In the genomic region with DNA sequence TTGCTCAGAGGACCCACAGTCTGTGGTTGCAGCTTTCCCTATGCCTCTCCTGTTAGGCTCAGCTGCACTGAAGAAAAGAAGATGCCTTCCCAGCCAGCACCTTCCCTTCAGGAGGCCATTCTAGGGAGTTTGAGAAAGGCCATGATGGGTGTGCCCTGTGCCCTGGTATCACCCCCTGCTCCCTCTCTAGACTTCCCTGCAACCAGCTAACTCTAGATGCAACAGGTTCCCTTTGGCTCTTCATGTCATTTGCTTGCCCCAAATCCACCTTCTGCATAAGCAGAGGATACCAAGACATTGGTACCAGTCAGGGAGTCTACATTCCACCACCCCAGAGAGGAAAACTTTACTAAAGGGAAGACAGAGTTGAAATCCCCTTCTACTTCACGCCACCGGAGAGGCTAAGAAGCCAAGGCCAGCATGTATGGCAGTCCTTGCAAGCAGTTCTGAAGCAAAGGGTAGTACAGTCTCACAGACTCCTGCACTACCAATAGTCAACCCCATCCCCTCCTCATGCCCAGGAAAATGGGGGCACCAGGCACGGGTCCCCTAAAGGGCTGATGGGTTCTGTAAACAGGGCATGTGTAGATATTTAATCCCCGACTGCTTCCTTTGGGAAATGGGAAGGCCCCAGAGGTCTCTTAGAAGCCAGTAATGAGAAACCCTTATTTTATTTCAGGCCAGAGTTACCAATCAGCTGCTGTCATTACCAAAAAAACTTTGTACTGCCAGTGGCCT, we compare ENCODE assay signal across 8 mouse cellular contexts. TPM values are rescaled to one million over a fixed set of nuclear protein-coding genes. Genes with fewer than 3 reads are reported as not detected.
DNase-seq lines count a peak whose midpoint lies in the region; ATAC-seq and TF ChIP-seq lines count a peak whose summit lies in the region.

No protein-coding gene starts in this region.

- peak overlapping the region; percentile 63; the same call in 1 of the 2 replicates for H3K4me3 ChIP-seq in lung, embryonic 14.5 days (ENCODE audit: low read depth, low read length)
- no peak overlapping the region for H3K4me3 ChIP-seq in lung, adult 2 months (replicated peaks; ENCODE audit: extremely low read depth, low read depth, low read length)
- peak overlapping the region; percentile 81 for H3K4me3 ChIP-seq in hindbrain, embryonic 14.5 days (replicated peaks; ENCODE audit: low read length)
- peak overlapping the region; percentile 78 for H3K4me3 ChIP-seq in neural tube, embryonic 13.5 days

- H3K4me2 ChIP-seq in lung, embryonic 14.5 days: 0 out of 2 replicates have a peak overlapping the region, but pooled peaks have one; percentile 94
- peak overlapping the region; percentile 83 for H3K4me2 ChIP-seq in hindbrain, embryonic 14.5 days (replicated peaks)
- H3K4me2 ChIP-seq in neural tube, embryonic 13.5 days: peak overlapping the region; percentile 77

- DNase-seq in cerebellum, adult 9-11 months: peak; percentile 40
- DNase-seq in cerebellum, adult 8-10 months: no peak
- DNase-seq in lung, embryonic 14.5 days: no peak
- DNase-seq in lung, adult 2 months: no peak
- DNase-seq in hindbrain, embryonic 14.5 days (ENCODE audit: low spot score): no peak
- DNase-seq in ovary, postnatal 14 days (ENCODE audit: low spot score): no peak
- no peak for DNase-seq in lung, postnatal 14 days

- H3K27ac ChIP-seq in lung, embryonic 14.5 days (ENCODE audit: low read depth): no peak overlapping the region
- H3K27ac ChIP-seq in hindbrain, embryonic 14.5 days: no peak overlapping the region
- H3K27ac ChIP-seq in neural tube, embryonic 13.5 days (replicated peaks): no peak overlapping the region

- no peak for TF ChIP-seq CTCF in lung, embryonic 14.5 days (IDR thresholded peaks at IDR 0.05; ENCODE audit: low read depth)
- no peak for TF ChIP-seq CTCF in lung, adult 2 months (IDR thresholded peaks at IDR 0.05; ENCODE audit: insufficient read depth, low read length)

- no peaks in the 10 kb centered on the region for H3K36me3 ChIP-seq in lung, embryonic 14.5 days (ENCODE audit: insufficient read depth)
- no peaks in the 10 kb centered on the region for H3K36me3 ChIP-seq in hindbrain, embryonic 14.5 days (replicated peaks; ENCODE audit: control insufficient read depth, insufficient read depth)
- H3K36me3 ChIP-seq in neural tube, embryonic 13.5 days: no peaks in the 10 kb centered on the region

- no peaks in the 10 kb centered on the region for H3K9me3 ChIP-seq in lung, embryonic 14.5 days (ENCODE audit: low read depth, low read length)
- no peaks in the 10 kb centered on the region for H3K9me3 ChIP-seq in hindbrain, embryonic 14.5 days (ENCODE audit: control insufficient read depth, low read length)
- H3K9me3 ChIP-seq in neural tube, embryonic 13.5 days: no peaks in the 10 kb centered on the region

- ATAC-seq in lung, embryonic 14.5 days (ENCODE audit: insufficient read depth): no peak
- no peak for ATAC-seq in hindbrain, embryonic 14.5 days (ENCODE audit: low FRiP score)
- ATAC-seq in neural tube, embryonic 13.5 days (ENCODE audit: low read depth): no peak

- H3K27me3 ChIP-seq in lung, embryonic 14.5 days (ENCODE audit: insufficient read depth, low read length): peaks cover 8% of the 10 kb centered on the region; the same call in 1 of the 2 replicates
- H3K27me3 ChIP-seq in hindbrain, embryonic 14.5 days (ENCODE audit: control insufficient read depth, insufficient read depth, low read length): no peaks in the 10 kb centered on the region
- H3K27me3 ChIP-seq in neural tube, embryonic 13.5 days: no peaks in the 10 kb centered on the region

- WGBS in lung, embryonic 14.5 days: 63% methylated on average over 4 of the region's 4 CpGs
- 83% methylated on average over 4 of the region's 4 CpGs for WGBS in lung, adult 2 months
- 85% methylated on average over 4 of the region's 4 CpGs for WGBS in hindbrain, embryonic 14.5 days
- WGBS in neural tube, embryonic 13.5 days: 76% methylated on average over 4 of the region's 4 CpGs

- no peak for TF ChIP-seq POLR2A in lung, adult 2 months (IDR thresholded peaks at IDR 0.05; ENCODE audit: borderline replicate concordance, extremely low read depth, low read depth, low read length)

- no peak overlapping the region for H3K9ac ChIP-seq in lung, embryonic 14.5 days
- peak overlapping the region; percentile 98 for H3K9ac ChIP-seq in hindbrain, embryonic 14.5 days
- H3K9ac ChIP-seq in neural tube, embryonic 13.5 days: peak overlapping the region; percentile 95

- H3K4me1 ChIP-seq in lung, embryonic 14.5 days (ENCODE audit: insufficient read depth): peaks cover 8% of the 10 kb centered on the region
- H3K4me1 ChIP-seq in lung, adult 2 months (ENCODE audit: control insufficient read depth, insufficient read depth, low read length): peaks cover 3% of the 10 kb centered on the region; the same call in 1 of the 2 replicates
- peaks cover 25% of the 10 kb centered on the region for H3K4me1 ChIP-seq in hindbrain, embryonic 14.5 days (replicated peaks; ENCODE audit: control insufficient read depth, insufficient read depth, low read length)
- H3K4me1 ChIP-seq in neural tube, embryonic 13.5 days (replicated peaks): peaks cover 36% of the 10 kb centered on the region

RNA-seq across cellular contexts. Expression of gene Rims1, which starts 1.5 kb away (rescaled TPM):
- polyA plus RNA-seq in lung, embryonic 14.5 days (2014; fragmentation: Nextera tagmentation; extraction: Ambion mirVana): 3.3 and 3.4 TPM in 2 replicates
- 0.07 and 0.13 TPM in 2 replicates for polyA plus RNA-seq in lung, adult 2 months (2012; rRNA removed)
- polyA plus RNA-seq in hindbrain, embryonic 14.5 days (2014; fragmentation: Nextera tagmentation; extraction: Ambion mirVana): 23.9 and 24.5 TPM in 2 replicates
- polyA plus RNA-seq in neural tube, embryonic 13.5 days (2015; fragmentation: Nextera tagmentation; extraction: Ambion mirVana): 13.0 and 13.9 TPM in 2 replicates
